Mouse (Mus musculus) ovary, postnatal 10 days (tissue): Measurements from ENCODE around the gene BC025920.

ENCODE experiments used
- DNase-seq: peaks from one replicate; pipeline ENCODE4 v3.0.0; 2022; ENCODE audit warnings: low spot score

The BC025920 gene

GRCm38 (mm10) chr10:81642648-81643448 is 36.8 kb downstream of the BC025920 start:
- no peak for DNase-seq

DNA sequence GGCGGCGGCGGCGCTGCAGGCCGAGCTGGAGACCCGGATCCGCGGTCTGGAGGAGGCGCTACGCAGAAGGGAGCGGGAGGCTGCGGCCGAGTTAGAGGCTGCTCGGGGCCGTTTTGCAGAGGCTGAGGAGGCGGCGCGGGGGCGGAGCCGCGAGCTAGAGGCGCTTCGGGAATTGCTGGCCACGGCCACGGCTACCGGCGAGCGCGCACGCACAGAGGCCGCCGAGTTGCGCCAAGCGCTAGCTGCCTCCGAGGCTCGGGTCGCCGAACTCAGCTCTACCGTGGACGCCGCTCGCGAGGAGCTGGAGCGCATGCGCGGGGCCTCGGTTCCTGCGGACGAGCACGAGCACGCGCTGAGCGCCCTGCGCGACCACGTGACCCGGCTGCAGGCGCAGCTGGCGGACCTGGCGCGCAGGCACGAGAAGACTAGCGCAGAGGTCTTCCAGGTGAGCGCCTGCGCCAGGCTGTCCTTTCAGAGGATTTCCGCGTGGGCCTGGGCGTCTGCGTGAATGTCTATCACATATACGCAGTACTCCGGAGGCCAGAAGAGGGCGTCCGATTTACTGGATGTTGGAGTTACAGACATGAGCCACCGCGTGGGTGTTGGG is 37.5 kb downstream of the BC025920 start:
- DNase-seq = peak; percentile 94

DNA sequence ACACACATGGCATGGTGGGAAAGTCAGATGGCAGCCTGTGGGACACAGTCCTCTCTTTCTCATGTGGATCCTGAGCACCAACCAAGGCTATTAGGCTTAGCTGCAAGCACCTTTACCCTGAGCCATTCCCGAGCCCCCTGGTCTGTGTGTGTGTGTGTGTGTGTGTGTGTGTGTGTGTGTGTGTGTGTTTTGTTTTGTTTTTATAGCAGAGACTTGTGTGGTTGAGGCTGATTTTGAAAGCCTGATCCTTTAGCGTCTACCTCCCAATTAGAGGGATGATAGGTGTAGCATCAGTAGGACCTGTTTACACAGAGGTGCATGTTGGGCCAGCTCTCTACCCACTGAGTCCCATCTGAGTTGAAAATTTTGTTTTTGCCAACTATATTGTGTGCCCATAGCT is 38.1 kb downstream of the BC025920 start:
- no peak for DNase-seq

DNA sequence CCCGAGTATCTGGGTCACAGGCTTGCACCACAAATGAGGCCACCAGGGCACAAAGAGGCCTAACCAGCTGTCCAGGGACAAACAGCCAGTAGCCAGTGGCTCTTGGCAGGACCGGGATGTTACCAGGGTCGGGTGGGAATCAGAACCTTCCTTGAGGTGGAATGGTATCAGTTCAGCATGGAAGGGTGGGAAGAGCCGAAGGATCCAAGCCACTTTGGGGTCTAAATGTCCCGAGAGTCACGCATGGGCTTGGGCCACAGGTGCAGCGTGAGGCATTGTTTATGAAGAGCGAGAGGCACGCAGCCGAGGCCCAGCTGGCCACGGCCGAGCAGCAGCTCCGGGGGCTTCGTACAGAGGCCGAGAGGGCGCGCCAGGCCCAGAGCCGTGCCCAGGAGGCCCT is 38.6 kb downstream of the BC025920 start:
- DNase-seq = no peak

GRCm38 (mm10) chr10:81645391-81645790 is 39.3 kb downstream of the BC025920 start:
- no peak for DNase-seq

GRCm38 (mm10) chr10:81646015-81646555 is 40.0 kb downstream of the BC025920 start:
- no peak for DNase-seq

DNA sequence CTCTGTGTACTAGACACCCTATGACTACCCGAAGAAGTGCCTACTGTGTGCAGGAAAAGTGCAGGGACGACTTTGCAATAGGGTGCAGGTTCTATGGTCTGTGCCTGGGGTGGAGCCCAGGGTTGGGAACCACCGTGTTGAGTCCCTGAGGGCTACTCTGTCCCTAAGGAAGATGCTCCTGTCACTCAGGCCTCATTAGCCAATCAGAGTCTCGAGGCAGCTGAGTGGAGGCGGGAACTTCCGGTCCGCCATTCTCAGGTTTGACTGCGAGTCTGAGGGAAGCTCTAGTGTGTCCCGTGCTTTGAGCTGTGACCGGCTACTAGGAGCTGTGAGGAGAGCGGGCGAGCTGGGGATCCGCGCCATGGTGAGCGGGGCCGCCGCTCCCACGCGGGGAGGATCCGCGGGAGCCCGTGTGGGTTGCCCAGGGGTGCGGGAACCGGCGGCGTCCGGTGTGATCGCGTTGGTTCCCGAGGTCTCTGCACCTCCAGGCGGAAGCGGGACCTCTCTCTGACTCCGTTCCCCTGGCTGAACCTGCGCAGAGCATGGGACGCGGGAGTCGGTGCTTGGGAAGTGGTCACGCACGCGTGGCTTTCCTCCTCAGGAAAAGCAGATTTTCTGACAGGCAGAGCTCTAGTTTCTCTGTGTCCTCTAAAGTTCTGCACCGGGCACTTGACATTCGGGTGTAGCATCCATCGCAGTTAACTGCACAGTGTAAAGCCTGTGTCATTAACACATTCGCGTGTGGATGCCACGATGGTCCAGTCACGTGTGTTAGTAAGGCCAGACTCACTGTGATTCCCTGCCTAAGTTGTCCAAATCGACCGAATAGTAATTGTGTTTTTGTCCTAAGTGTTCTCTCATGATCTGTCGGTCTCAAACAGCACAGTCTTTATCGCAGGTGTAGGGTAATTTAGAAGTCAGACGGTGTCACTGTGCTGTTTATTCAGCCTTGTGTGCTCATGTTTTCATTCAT is 43.0 kb downstream of the BC025920 start, which contains the start of gene Gm10778:
Gene Gm10778 (plus strand): TSS at position 257 of the 973 bp plus-strand sequence.
- peak; percentile 60 for DNase-seq

DNA sequence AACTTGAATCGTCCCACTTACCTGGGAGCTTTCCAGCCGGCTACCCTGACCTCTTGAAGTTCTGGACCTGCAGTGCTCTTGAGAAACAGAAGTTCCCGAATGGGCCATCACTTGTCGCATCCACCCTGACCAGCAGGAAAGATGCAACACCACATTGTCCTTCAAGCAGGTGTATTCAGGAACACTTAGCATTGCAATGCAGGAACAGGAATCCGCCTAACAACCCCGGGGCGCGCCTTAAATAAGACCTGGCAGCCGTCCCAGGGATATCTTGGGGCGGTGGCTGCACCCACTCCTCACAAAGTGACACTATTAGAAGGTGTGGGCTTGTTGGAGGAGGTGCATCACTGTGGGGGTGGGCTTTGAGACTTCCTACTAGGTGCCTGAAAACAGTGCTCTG is 49.1 kb downstream of the BC025920 start:
- DNase-seq = no peak

- DNase-seq = no peak
Observed at GRCm38 (mm10) chr10:81656174-81656573, 50.1 kb downstream of the BC025920 start.
